Mouse (Mus musculus): ENCODE results near the gene Lyrm4. TPM values are rescaled to one million over a fixed set of nuclear protein-coding genes. Genes with fewer than 3 reads are reported as not detected.
A peak's percentile ranks its signal among the peaks of the same experiment; 100 is the strongest.

Gene Lyrm4
- polyA plus RNA-seq, 1 experiment from 2014 or later = 33.6 TPM

DNA sequence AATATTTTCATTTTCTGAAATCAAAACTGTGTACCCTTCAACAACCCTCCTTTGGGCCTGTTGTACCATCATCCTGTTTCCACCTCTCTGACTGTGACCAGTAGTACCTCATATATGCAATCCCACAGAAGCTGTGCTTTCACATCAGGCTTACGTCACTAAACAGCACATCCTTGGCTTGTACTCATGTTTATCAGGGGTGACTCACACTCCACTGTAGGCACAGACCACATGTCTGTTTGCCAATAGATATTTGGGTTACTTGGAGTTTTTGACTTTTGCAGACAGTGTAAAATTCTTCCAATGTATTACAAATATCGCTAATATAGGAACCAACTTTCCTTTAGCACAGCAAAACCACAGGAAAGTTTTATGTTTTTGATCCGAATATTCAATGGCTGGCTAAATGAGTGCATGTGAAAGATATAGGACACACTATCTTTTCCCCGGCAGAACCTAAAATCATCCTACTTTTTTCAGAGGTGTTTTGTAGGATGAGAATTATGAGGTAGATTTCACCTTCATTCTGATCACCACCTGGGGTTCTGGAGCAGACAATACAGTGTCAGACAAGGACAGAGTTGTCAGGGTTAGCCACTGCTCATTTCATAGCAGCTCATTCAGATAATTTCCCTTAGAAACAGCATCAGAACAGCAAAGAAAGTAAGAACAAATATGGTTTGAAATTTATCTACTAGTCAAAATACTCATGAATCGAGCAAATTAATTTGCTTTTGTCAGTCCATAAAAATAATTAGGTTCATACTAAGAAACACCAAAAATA, 30.5 kb downstream of the Lyrm4 start:
- Histone ChIP-seq H3K9ac (no peak overlapping the region), H3K4me2 (no peak overlapping the region), H3K27me3 (no peaks in the 10 kb centered on the region), H3K36me3 (peaks cover 22% of the 10 kb centered on the region), H3K4me1 (replicated peaks) (no peaks in the 10 kb centered on the region), H3K4me3 (no peak overlapping the region), H3K9me3 (no peaks in the 10 kb centered on the region), H3K27ac (no peak overlapping the region)
- 94% methylated on average over 5 of the region's 5 CpGs for WGBS
- ATAC-seq (ENCODE audit: low FRiP score) = no peak

DNA sequence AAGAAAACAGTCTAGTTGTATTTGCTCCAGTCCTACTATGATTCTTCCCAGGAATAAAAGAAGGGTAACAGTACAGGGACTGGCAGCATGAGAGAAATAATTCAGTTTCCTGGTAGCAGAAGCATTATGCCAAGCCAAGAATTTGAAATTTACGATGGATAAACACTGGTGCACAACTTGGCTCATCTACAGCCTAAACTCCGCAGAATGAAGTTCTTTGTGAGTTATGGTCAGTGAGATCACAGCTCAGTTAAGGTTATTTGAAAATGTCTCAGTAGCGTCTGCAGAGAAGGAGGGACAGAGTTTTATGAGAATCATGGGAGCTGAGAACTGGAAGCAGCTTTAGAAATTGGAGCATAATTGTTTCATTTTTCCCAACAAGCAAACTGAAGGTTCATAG, 31.4 kb downstream of the Lyrm4 start:
- H3K36me3 ChIP-seq = peaks cover 15% of the 10 kb centered on the region
- H3K4me1 ChIP-seq (replicated peaks) = no peaks in the 10 kb centered on the region
- no peak overlapping the region for H3K27ac ChIP-seq
- no peak overlapping the region for H3K4me2 ChIP-seq
- no peaks in the 10 kb centered on the region for H3K27me3 ChIP-seq
- no peak for ATAC-seq (ENCODE audit: low FRiP score)
- H3K4me3 ChIP-seq = no peak overlapping the region
- 84% methylated on average over 3 of the region's 3 CpGs for WGBS
- H3K9me3 ChIP-seq = no peaks in the 10 kb centered on the region
- H3K9ac ChIP-seq = no peak overlapping the region

DNA sequence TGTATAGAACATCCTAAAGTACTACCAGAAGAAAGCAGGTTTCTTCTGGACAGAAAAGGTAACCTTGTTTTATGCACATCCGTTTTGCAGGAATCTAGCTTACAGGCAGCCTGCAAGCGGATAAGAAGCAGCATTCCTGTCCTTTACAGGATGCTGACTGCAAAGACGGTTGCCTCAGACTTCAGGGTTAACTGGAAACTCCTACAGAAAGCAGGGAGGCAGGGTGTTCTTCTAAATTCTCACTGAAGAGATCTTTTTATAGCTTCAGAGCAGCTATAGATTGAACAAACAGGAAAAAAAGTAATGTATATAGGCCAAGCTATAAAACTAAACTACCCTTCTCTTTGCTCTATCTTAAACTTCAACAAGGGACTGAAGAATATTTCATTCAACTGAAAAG, 32.6 kb downstream of the Lyrm4 start:
- WGBS = 97% methylated on average over 3 of the region's 3 CpGs
- H3K27ac ChIP-seq = no peak overlapping the region
- H3K36me3 ChIP-seq = peaks cover 7% of the 10 kb centered on the region
- H3K4me2 ChIP-seq = no peak overlapping the region
- no peak for ATAC-seq (ENCODE audit: low FRiP score)
- no peaks in the 10 kb centered on the region for H3K4me1 ChIP-seq (replicated peaks)
- no peak overlapping the region for H3K4me3 ChIP-seq
- H3K27me3 ChIP-seq = no peaks in the 10 kb centered on the region
- H3K9me3 ChIP-seq = no peaks in the 10 kb centered on the region
- no peak overlapping the region for H3K9ac ChIP-seq

DNA sequence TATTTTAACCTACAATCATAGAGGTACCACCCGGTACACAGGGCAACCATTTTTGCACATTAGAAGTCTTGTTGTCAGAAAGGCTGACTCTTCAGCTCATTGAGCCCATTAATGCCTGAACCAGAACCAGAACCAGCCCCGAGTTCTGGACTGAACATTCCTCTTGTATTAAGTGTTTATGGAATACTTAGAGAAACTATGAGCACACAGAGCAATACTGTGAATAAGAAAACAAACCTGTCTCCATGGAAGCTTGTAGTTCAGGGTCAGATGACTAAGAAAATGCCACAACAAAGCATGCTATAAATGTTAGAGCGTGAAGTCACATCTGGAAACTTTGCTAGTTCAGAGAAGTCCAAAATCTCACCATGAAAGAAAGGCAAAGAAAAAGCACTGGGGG, 35.7 kb downstream of the Lyrm4 start:
- no peak for ATAC-seq (ENCODE audit: low FRiP score)
- no peaks in the 10 kb centered on the region for H3K9me3 ChIP-seq
- 93% methylated on average over 3 of the region's 3 CpGs for WGBS
- H3K36me3 ChIP-seq = peaks cover 3% of the 10 kb centered on the region; the same call in 1 of the 2 replicates
- no peak overlapping the region for H3K4me3 ChIP-seq
- H3K27ac ChIP-seq = no peak overlapping the region
- H3K9ac ChIP-seq = no peak overlapping the region
- H3K4me1 ChIP-seq (replicated peaks) = no peaks in the 10 kb centered on the region
- no peaks in the 10 kb centered on the region for H3K27me3 ChIP-seq
- no peak overlapping the region for H3K4me2 ChIP-seq

DNA sequence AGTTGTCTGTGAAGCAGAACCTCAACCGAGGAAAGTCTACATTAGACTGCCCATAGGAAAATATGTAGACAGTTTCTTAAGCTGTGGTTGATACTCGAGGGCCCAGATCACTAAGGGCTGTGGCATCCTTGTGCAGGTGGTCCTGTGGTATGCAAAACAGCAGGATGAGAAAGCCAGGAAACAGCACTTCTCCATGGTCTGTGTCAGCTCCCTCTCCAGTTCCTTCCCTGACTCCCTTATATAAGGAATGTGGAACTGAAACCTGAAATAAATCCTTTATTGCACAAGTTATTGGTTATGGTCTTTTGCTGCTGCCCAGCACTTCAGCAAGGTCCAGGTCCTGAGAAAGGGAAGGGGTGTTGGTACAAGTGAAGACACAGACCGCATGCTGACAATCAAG, 42.8 kb downstream of the Lyrm4 start:
- no peaks in the 10 kb centered on the region for H3K9me3 ChIP-seq

DNA sequence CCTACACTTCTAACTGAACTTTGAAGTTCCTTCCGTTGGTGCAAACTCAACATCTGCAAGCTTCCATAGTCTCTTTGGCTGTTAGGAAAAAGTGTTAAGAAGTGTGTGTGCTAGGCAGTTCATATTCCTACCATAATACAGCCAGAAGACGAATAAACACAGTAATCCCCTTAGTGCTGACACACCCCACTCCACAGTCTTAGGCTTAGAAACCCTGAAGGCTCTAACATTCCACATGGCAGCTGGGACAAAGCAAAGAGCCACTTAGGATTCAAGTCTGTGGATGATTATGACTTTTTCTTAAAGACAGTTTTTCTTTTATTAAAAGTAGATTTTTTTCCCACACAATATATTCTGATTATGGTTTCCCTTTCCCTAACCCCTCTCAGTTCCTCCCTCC, 50.6 kb downstream of the Lyrm4 start:
- H3K4me3 ChIP-seq = no peak overlapping the region
- no peak overlapping the region for H3K9ac ChIP-seq
- WGBS = 89% methylated on average over 2 of the region's 2 CpGs
- H3K27ac ChIP-seq = no peak overlapping the region
- no peak for ATAC-seq (ENCODE audit: low FRiP score)
- no peaks in the 10 kb centered on the region for H3K4me1 ChIP-seq (replicated peaks)
- no peak overlapping the region for H3K4me2 ChIP-seq
- no peaks in the 10 kb centered on the region for H3K36me3 ChIP-seq
- no peaks in the 10 kb centered on the region for H3K9me3 ChIP-seq
- no peaks in the 10 kb centered on the region for H3K27me3 ChIP-seq

More for the DNA sequence above, 42.8 kb downstream of the Lyrm4 start:
- WGBS = 91% methylated on average over 3 of the region's 3 CpGs
- Histone ChIP-seq H3K27ac (no peak overlapping the region), H3K4me1 (replicated peaks) (no peaks in the 10 kb centered on the region), H3K27me3 (no peaks in the 10 kb centered on the region), H3K9ac (no peak overlapping the region), H3K4me2 (no peak overlapping the region), H3K4me3 (no peak overlapping the region), H3K36me3 (no peaks in the 10 kb centered on the region)
- no peak for ATAC-seq (ENCODE audit: low FRiP score)

DNA sequence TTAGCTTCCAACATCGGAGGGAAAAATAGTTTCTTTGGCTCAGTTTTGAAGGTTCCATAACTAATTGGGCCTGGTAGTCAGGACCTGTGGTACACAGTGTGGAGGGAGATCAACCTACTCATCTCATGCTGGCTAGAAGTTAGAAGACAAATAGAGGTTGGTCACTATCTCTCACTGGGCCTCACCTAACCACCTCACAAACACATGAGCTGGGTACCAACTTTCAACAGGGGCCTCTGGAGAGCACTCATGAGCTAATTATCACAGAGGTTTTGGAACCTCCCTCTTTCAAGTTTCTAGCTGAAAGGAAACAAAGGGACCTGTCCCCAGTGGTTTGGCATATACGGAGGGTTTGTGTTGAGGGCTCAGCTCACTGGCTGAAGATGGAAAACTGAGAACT, 59.8 kb downstream of the Lyrm4 start:
- H3K27me3 ChIP-seq = no peaks in the 10 kb centered on the region
- H3K4me2 ChIP-seq = no peak overlapping the region
- ATAC-seq (ENCODE audit: low FRiP score) = no peak
- H3K27ac ChIP-seq = no peak overlapping the region
- WGBS = 79% methylated on average over 2 of the region's 2 CpGs
- H3K9me3 ChIP-seq = no peaks in the 10 kb centered on the region
- 0 out of 2 replicates have a peak, but pooled peaks cover 3% of the 10 kb centered on the region for H3K4me1 ChIP-seq (replicated peaks)
- H3K9ac ChIP-seq = no peak overlapping the region
- no peaks in the 10 kb centered on the region for H3K36me3 ChIP-seq
- no peak overlapping the region for H3K4me3 ChIP-seq

DNA sequence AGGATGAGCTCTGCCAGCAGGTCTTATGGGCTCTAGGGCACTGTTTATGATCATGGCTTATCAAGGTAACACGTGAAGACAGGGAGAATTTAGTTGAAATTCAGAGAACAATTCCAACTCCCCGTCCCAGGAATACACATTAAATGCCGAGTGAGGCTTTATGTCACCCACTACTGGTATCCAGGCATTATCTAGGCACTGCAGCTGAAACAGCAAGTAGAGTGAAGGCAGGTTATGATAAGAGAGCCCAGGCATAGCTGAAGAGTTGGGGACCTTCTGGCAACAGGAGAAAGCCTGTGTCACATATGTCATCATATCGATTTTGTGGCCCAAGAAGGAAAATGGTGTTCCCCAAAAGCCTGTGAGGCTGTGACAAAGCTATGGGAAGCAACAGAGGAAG, 60.4 kb downstream of the Lyrm4 start:
- Histone ChIP-seq H3K27ac (no peak overlapping the region), H3K9ac (no peak overlapping the region), H3K4me2 (no peak overlapping the region), H3K9me3 (no peaks in the 10 kb centered on the region), H3K4me1 (replicated peaks) (0 out of 2 replicates have a peak, but pooled peaks cover 3% of the 10 kb centered on the region), H3K4me3 (no peak overlapping the region), H3K36me3 (no peaks in the 10 kb centered on the region), H3K27me3 (no peaks in the 10 kb centered on the region)
- ATAC-seq (ENCODE audit: low FRiP score) = no peak
- WGBS = 97% methylated on average over 4 of the region's 4 CpGs

DNA sequence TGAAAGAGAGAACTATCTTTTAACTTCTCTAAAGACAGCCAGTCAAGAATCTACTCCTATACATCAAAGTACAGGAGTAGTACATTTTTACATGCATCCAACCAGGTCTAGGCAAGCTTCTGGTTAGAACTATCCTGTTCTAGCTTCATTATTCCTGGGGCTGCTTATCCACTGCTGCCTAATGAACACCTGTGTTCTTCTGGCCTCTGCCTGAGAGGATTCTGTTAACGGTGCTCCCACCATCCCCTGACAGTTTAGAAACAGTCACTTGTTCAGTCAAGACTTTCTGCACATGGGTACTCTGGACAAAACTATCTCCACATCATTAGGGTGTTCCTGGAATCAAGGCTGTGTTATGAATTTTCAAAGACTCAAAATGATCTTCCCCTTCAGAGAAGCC, 60.8 kb downstream of the Lyrm4 start:
- Histone ChIP-seq H3K4me1 (replicated peaks) (0 out of 2 replicates have a peak, but pooled peaks cover 3% of the 10 kb centered on the region), H3K9me3 (no peaks in the 10 kb centered on the region), H3K27ac (no peak overlapping the region), H3K9ac (no peak overlapping the region), H3K36me3 (no peaks in the 10 kb centered on the region), H3K27me3 (no peaks in the 10 kb centered on the region), H3K4me3 (no peak overlapping the region), H3K4me2 (no peak overlapping the region)
- ATAC-seq (ENCODE audit: low FRiP score) = no peak
- 88% methylated on average over 1 of the region's 1 CpGs for WGBS

DNA sequence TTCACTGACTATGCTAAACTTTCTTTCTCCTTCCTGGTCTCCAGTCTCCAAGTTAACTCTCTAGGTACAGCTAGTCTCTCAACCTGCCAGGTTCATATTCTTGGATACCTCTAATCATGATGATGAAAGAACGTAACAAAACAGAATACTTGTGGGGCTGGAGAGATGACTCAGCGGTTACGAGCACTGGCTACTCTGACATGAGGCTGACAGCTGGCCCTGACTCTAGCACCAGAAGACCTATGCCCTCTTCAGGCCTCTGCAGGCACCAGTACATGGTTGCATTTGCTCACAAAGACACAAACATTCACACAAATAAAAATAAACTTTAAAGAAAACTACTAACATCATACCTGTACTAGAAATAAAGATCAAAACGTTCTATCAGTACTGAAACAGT, 81.8 kb downstream of the Lyrm4 start:
- no peaks in the 10 kb centered on the region for H3K36me3 ChIP-seq
- WGBS = 91% methylated on average over 4 of the region's 4 CpGs
- no peak overlapping the region for H3K27ac ChIP-seq
- no peak overlapping the region for H3K9ac ChIP-seq
- ATAC-seq (ENCODE audit: low FRiP score) = no peak
- H3K4me3 ChIP-seq = no peak overlapping the region
- no peaks in the 10 kb centered on the region for H3K4me1 ChIP-seq (replicated peaks)
- H3K4me2 ChIP-seq = no peak overlapping the region
- no peaks in the 10 kb centered on the region for H3K27me3 ChIP-seq
- H3K9me3 ChIP-seq = no peaks in the 10 kb centered on the region

DNA sequence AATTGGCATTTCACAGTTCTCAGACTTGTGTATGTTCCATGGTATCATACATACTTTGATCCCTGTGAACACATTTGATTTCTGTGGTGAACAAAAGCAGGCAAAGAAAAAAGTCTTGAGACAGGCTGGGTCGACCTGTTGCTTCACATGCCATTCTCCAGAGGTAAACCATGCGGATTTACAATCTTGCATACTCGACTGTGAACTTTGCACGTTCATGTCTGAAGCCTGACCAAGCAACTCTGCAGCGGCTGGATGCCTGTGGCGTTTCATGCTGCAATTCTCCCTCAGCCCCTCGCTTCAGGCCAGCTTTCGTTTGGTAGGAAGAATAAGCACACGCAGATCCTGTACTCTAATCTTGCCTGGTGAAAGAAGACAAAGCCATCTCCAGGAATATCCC, 85.4 kb downstream of the Lyrm4 start:
- no peaks in the 10 kb centered on the region for H3K36me3 ChIP-seq
- no peak for ATAC-seq (ENCODE audit: low FRiP score)
- no peak overlapping the region for H3K4me3 ChIP-seq
- no peak overlapping the region for H3K27ac ChIP-seq
- H3K4me1 ChIP-seq (replicated peaks) = no peaks in the 10 kb centered on the region
- H3K9ac ChIP-seq = no peak overlapping the region
- WGBS = 87% methylated on average over 9 of the region's 9 CpGs
- H3K4me2 ChIP-seq = no peak overlapping the region
- H3K27me3 ChIP-seq = no peaks in the 10 kb centered on the region
- H3K9me3 ChIP-seq = no peaks in the 10 kb centered on the region

DNA sequence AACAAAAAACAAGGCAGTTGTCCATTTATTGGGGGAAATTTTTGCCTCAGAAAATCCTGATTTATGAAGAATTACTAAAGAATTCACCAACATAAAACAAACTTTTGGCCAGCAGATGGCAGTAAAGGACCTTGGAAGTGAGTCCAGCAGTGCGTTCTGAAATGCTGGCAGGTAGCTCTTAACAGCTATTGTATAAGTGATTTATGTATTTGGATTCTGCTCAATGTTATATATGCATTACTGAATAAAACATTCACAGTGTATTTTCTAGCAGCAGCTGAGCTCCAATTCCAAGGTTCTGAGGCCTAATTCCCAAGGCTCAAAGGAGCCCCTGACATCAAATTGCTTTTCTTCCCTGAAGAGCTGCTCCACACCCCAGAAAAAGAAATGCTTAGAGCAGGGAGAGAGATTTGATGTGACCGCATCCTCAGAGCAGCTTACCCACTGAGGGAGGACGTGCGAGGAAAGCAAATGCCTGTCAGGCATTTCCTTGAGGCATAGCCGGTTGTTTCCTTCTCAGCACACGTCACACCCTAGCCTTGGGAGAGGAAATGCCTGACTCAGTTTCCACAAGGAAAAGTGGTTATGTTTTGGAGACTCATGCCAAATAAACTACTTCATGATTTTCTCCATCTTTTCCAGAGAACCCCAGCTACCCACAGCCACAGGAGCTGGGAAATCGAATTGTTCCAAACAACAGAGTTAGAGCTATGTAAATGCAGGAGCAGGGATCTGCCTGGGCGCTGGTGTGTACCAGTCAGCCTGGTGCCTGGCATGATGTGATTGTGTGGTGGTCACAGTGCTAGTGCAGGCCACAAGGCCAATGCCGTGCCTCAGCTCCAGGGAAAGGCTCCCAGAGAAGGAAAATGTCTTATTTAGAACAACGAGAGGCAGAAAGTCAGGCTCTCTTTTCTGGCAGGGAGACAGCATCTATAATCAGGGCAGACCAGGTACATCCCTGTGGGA, 97.7 kb downstream of the Lyrm4 start:
- peak overlapping the region; percentile 40; the same call in 1 of the 2 replicates for H3K9ac ChIP-seq
- no peaks in the 10 kb centered on the region for H3K36me3 ChIP-seq
- H3K27me3 ChIP-seq = no peaks in the 10 kb centered on the region
- no peak overlapping the region for H3K4me3 ChIP-seq
- WGBS = 36% methylated on average over 10 of the region's 10 CpGs
- H3K4me1 ChIP-seq (replicated peaks) = peaks cover 27% of the 10 kb centered on the region
- ATAC-seq (ENCODE audit: low FRiP score) = peak; percentile 86
- H3K27ac ChIP-seq = peak overlapping the region; percentile 87
- no peak overlapping the region for H3K4me2 ChIP-seq
- no peaks in the 10 kb centered on the region for H3K9me3 ChIP-seq
